Mouse (Mus musculus) heart, embryonic 14.5 days (tissue): Measurements from ENCODE around the gene Tmprss2. TPM values are rescaled to one million over a fixed set of nuclear protein-coding genes. Genes with fewer than 3 reads are reported as not detected.

Source experiments
- ATAC-seq: fragments of 200-750 bp; cut with Nextera tagmentation; 2 replicates; pipeline ENCODE4 v1.8.0; 2017; ENCODE audit warnings: low read depth, moderate TSS enrichment; ENCODE audit not compliant: insufficient number of reproducible peaks, insufficient read depth, low FRiP score
- H3K27ac ChIP-seq, 2 experiments: fragments of 200-500 bp in 1 of 2; fragments of 300-500 bp in 1 of 2; sonication (generic) in 1 of 2; replicated peaks in 1 of 2; 2 replicates each; pipeline ENCODE4 v1.5.1; 2012 to 2014; ENCODE audit warnings: low read depth in 2 of 2, low read length in 2 of 2, control low read depth in 1 of 2, mild to moderate bottlenecking in 1 of 2, mixed read lengths in 1 of 2; ENCODE audit not compliant: control insufficient read depth in 1 of 2, insufficient read depth in 1 of 2
- H3K27me3 ChIP-seq: fragments of 300-500 bp; sonication (generic); 2 replicates; pipeline ENCODE4 v1.6.1; 2014; ENCODE audit warnings: mild to moderate bottlenecking, low read length, control low read depth; ENCODE audit not compliant: control insufficient read depth, insufficient read depth
- H3K36me3 ChIP-seq: fragments of 300-500 bp; sonication (generic); 2 replicates; pipeline ENCODE4 v1.6.1; 2014; ENCODE audit warnings: mild to moderate bottlenecking, control low read depth, low read length, mixed read lengths; ENCODE audit not compliant: control insufficient read depth, insufficient read depth
- H3K4me1 ChIP-seq, 2 experiments: fragments of 200-500 bp in 1 of 2; fragments of 300-500 bp in 1 of 2; sonication (generic) in 1 of 2; 2 replicates each; pipeline ENCODE4 v1.6.1; 2012 to 2014; ENCODE audit warnings: low read length in 2 of 2, control low read depth in 1 of 2, mixed read lengths in 1 of 2; ENCODE audit not compliant: control insufficient read depth in 2 of 2, insufficient read depth in 2 of 2
- H3K4me2 ChIP-seq: fragments of 300-500 bp; sonication (generic); 2 replicates; pipeline ENCODE4 v1.6.1; 2014; ENCODE audit warnings: mild to moderate bottlenecking, low read length
- H3K4me3 ChIP-seq, 2 experiments: fragments of 200-500 bp in 1 of 2; fragments of 300-500 bp in 1 of 2; sonication (generic) in 1 of 2; 2 replicates each; pipeline ENCODE4 v1.5.1; 2012 to 2014; ENCODE audit warnings: low read length in 2 of 2, mild to moderate bottlenecking in 2 of 2, control low read depth in 1 of 2, low read depth in 1 of 2, moderate library complexity in 1 of 2; ENCODE audit not compliant: control insufficient read depth in 1 of 2, insufficient read depth in 1 of 2
- H3K9ac ChIP-seq: fragments of 300-500 bp; sonication (generic); 2 replicates; pipeline ENCODE4 v1.6.1; 2014; ENCODE audit warnings: mild to moderate bottlenecking, low read length
- H3K9me3 ChIP-seq: fragments of 300-500 bp; sonication (generic); 2 replicates; pipeline ENCODE4 v1.6.1; 2016; ENCODE audit warnings: low read length, control low read depth; ENCODE audit not compliant: control insufficient read depth
- WGBS: fragments of 180-500 bp; shearing (Covaris S2); extraction: QIAGEN DNeasy Blood & Tissue Kit; methylation state at CpG from one replicate; pipeline ENCODE4 v1.1.7; 2014; 5-methylcytosine and 5-hydroxymethylcytosine counted together
- polyA plus RNA-seq: library from polyadenylated mRNA; unstranded; fragments of >200 nt; fragmentation: Nextera tagmentation; extraction: Ambion mirVana; gene quantifications from 2 replicates; pipeline ENCODE4 v1.2.1, GENCODE M21; 2014

Tmprss2 gene
- polyA plus RNA-seq, 1 experiment from 2014 or later = 0.18 TPM

DNA sequence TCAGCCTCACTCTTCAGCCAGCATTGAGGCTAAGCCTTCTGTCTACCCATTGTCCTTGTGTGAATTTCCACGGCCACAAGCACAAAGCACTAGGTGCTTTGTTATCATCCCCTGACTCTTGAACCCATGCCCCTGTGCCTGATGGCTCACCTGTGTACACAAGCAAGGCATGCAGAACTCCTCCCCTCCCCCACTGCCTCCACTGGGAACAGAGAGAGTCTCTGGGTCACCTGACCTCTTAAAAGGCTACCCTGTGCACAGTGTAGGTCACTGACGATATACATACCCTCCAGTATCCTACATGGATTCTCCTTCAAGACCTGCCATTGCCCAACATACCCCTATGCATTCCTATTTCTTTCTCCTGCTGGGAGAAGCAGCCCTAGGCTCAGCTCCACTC, 4.2 kb downstream of the Tmprss2 start:
- Histone ChIP-seq H3K36me3 (no peaks in the 10 kb centered on the region), H3K27me3 (peaks cover 32% of the 10 kb centered on the region), H3K4me3 (no peak overlapping the region), H3K9ac (no peak overlapping the region), H3K27ac (no peak overlapping the region), H3K4me2 (no peak overlapping the region), H3K4me1 (peaks cover 4 to 8% of the 10 kb centered on the region in 2 experiments; a peak in 2 of 4 replicates), H3K9me3 (no peaks in the 10 kb centered on the region)
- 76% methylated on average over 2 of the region's 2 CpGs for WGBS
- no peak for ATAC-seq

DNA sequence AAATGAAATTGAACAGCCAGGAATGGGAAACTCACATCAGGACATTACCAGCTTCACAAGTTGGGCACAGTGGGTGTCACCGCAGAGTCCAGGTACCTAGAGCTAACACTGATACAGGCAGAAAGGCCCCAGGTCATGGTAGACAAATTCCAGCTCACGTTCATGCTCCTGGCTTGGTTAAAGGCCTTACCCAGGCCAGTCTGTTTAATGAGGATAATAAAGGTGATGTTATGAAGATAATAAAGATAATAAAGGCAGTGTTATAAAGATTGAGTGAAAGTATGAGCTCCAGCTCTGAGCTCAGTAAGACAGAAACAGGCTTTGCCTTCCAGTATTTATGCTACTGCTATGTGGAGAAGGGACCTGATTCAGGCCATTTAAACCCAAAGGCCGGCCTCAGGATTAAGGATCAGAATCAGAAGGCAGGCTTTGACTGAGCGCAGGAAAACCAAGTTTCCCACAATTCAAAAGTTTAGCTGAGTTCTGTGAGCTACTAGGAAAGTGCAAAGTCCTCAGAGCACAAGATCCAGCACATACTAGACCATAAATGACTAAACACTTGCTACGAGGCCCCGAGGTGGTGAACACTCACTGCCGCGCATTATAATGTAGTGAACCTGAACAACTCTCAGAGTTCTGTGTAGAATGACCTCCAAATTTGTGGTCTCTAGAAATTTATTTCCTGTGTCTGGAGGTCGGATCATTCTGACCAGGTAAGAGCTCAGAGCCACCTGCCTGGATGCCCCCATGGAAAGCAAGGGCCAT, 4.9 kb downstream of the Tmprss2 start:
- Histone ChIP-seq H3K36me3 (no peaks in the 10 kb centered on the region), H3K4me1 (peaks cover 4 to 7% of the 10 kb centered on the region in 2 experiments; a peak in 2 of 4 replicates), H3K27ac (no peak overlapping the region), H3K9ac (no peak overlapping the region), H3K27me3 (peaks cover 25% of the 10 kb centered on the region), H3K4me2 (no peak overlapping the region), H3K9me3 (no peaks in the 10 kb centered on the region), H3K4me3 (no peak overlapping the region)
- 84% methylated on average over 9 of the region's 9 CpGs for WGBS
- ATAC-seq = no peak

DNA sequence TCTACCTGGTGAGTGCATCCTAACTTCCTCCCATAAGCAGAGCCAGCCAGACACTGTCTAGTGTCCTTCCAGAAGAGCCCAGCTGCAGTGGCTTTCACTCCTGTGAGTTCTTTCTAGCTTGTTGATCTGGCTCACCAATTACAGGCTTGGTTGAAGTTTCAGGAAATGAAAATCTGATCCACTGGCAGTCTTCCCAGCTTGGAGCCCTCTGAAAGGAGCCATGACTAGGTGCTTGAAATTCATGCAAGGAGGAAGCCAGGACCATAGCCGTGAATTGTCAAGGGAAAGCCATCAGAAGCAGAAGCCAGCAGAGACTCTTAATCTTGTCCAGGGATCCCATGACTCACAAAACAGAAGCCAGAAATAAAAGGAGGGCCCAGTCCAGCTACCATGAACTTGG, 8.7 kb downstream of the Tmprss2 start:
- Histone ChIP-seq H3K4me3 (no peak overlapping the region), H3K4me1 (no peaks in the 10 kb centered on the region), H3K27me3 (no peaks in the 10 kb centered on the region), H3K9ac (no peak overlapping the region), H3K4me2 (no peak overlapping the region), H3K27ac (no peak overlapping the region), H3K36me3 (no peaks in the 10 kb centered on the region), H3K9me3 (no peaks in the 10 kb centered on the region)
- ATAC-seq = no peak
- 34% methylated on average over 1 of the region's 1 CpGs for WGBS

DNA sequence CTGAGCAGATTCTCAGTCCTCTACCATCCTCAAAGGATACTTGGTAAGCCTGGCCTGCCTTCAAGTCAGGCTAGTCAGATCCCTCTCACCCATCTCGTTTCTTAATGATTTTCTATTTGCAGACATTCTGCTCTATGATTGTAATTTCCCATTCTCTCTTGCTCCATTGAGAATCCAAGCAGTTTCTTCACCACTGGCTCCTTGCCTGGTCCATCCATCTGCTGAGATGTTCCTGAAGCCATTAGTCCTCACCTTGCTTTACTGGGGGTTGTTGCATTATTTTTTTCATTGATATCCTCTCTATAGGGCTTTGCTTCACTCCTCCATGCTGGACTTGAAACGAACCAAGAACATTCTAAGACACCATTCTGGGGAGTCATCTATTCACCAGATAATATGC, 10.4 kb downstream of the Tmprss2 start:
- no peak overlapping the region for H3K4me3 ChIP-seq
- ATAC-seq = no peak
- H3K9me3 ChIP-seq = no peaks in the 10 kb centered on the region
- no peaks in the 10 kb centered on the region for H3K4me1 ChIP-seq
- H3K27me3 ChIP-seq = no peaks in the 10 kb centered on the region
- no peak overlapping the region for H3K9ac ChIP-seq
- H3K27ac ChIP-seq = no peak overlapping the region
- no peaks in the 10 kb centered on the region for H3K36me3 ChIP-seq
- no peak overlapping the region for H3K4me2 ChIP-seq
- 56% methylated on average over 2 of the region's 2 CpGs for WGBS

DNA sequence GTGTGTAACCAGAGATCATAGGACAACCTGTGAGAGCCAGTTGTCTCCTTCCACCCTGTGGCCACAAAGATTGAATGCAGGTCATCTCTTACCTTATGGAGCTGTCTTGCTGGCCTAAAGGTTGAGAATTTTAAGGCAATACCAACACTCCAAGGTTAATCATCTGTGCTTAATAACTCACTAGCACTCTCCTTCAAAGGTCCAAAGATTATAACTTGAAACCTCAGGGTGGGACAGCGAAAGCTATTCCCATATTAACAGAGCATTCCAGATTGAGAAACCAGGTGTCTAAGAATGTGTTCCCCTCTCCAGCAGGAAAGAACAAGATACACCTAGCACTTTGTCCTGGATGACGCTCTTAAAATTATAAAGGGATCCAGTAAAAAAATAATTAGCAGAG, 12.9 kb downstream of the Tmprss2 start:
- Histone ChIP-seq H3K9me3 (no peaks in the 10 kb centered on the region), H3K9ac (no peak overlapping the region), H3K27me3 (no peaks in the 10 kb centered on the region), H3K36me3 (no peaks in the 10 kb centered on the region), H3K4me3 (no peak overlapping the region), H3K4me2 (no peak overlapping the region), H3K27ac (no peak overlapping the region), H3K4me1 (no peaks in the 10 kb centered on the region)
- no peak for ATAC-seq
- WGBS = 81% methylated on average over 2 of the region's 2 CpGs

DNA sequence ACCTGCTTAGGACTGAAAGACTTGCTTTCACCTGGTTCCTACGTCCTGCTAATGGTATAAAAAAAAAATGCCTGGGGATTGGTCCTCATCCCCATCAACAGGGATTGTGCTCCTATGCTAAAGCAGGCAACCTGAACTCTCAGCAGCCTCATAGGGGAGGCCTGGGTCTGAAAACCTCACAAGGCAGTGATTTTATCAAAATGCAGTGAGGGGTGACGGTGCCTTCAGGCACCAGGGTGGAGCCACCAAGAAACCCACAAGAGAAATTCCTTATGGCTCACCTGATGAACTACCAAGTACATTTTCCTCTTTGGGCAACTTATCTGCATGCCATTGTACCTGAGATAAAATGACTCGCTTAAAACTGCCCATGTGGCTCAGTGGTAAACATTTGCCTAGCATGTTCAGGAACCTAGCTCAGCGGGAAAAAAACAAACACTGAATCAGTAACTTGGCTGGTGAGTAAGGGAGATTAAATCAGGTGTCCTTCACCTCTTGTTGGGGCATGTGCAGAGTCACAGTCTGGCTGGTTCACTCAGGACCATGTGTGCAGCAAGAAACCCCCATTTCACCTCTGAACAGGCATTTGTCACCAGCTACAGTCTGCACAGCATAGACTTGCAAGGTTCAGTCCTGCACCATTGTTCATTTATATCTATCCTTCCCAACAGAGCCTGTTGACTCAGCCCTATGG, 17.0 kb downstream of the Tmprss2 start:
- no peak for ATAC-seq
- whole genome bisulfite sequencing = 58% methylated on average over 4 of the region's 4 CpGs

DNA sequence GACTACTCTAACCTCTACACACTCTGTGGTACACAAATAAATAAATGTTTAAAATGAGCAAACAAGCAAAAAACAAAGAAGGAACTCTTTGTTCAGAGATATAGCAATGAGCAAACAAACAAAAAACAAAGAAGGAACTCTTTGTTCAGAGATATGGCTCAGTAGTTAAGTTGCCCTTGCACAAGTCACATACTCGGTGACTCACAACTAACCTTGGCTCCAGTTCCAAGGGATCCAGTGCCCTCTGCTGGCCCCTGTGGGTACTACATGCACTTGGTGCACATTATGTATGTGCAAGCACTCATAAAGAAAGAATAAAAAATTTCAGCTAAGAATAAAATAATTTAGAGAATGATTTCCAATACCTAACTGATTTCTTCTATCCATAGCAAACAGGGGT, 17.9 kb downstream of the Tmprss2 start:
- Histone ChIP-seq H3K4me1 (no peaks in the 10 kb centered on the region), H3K27me3 (no peaks in the 10 kb centered on the region), H3K9me3 (no peaks in the 10 kb centered on the region), H3K27ac (no peak overlapping the region), H3K36me3 (no peaks in the 10 kb centered on the region), H3K4me2 (no peak overlapping the region), H3K4me3 (no peak overlapping the region), H3K9ac (no peak overlapping the region)
- ATAC-seq = no peak
- 13% methylated on average over 1 of the region's 1 CpGs for WGBS

More for the DNA sequence above, 17.0 kb downstream of the Tmprss2 start:
- Histone ChIP-seq H3K4me2 (no peak overlapping the region), H3K4me1 (no peaks in the 10 kb centered on the region), H3K36me3 (no peaks in the 10 kb centered on the region), H3K4me3 (no peak overlapping the region), H3K9me3 (no peaks in the 10 kb centered on the region), H3K27me3 (no peaks in the 10 kb centered on the region), H3K9ac (no peak overlapping the region), H3K27ac (no peak overlapping the region)
